Mouse (Mus musculus): ENCODE results near the gene Zfp281. TPM values are rescaled to one million over a fixed set of nuclear protein-coding genes. Genes with fewer than 3 reads are reported as not detected.

Gene Zfp281
- total RNA-seq, 1 experiment, result 65.5 TPM

DNA sequence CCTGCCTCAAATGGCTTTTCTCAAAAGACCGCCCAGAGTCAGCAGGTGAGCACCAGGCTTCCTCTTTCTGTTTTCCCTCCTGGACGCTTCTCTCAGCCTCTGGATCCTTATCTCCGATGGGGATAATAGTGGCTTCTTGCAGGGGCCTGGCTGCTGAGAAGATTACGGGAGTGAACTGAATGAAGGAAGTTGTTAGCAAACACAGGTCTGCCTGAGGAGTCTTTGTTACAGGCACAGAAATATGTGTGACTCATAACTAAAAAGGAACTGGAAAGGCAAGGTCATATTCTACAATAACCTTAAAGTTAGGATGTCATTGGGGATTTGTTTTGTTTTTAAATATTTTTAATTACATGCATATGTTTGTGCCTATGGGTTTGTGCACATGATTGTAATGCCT, 48.6 kb downstream of the Zfp281 start:
- Histone ChIP-seq H3K36me3 (ENCODE audit: control insufficient read depth, insufficient read depth, low read length, poor library complexity, severe bottlenecking) (no peaks in the 10 kb centered on the region), H3K4me3 (ENCODE audit: insufficient read depth in 1 of 2, low read depth in 1 of 2, low read length in 2 of 2, poor library complexity in 1 of 2, severe bottlenecking in 1 of 2) (no peak overlapping the region), H3K4me1 (ENCODE audit: control insufficient read depth in 2 of 2, insufficient read depth in 2 of 2, low read length in 2 of 2, poor library complexity in 1 of 2) (peaks cover 20 to 36% of the 10 kb centered on the region in 2 experiments), H3K27ac (ENCODE audit: insufficient read depth, low read depth, low read length, poor library complexity, severe bottlenecking) (peak overlapping the region; percentile 54; the same call in 1 of the 2 replicates), H3K9ac (ENCODE audit: insufficient read depth, low read depth, low read length, poor library complexity, severe bottlenecking) (peak overlapping the region; percentile 10; the same call in 1 of the 2 replicates), H3K9me3 (ENCODE audit: control insufficient read depth, insufficient read depth, low read depth, low read length) (no peaks in the 10 kb centered on the region)
- TF ChIP-seq HCFC1 (IDR thresholded peaks at IDR 0.05; ENCODE audit: borderline replicate concordance, insufficient read depth, low read length) (no peak), ZNF384 (IDR thresholded peaks at IDR 0.05; ENCODE audit: low read depth, low read length) (no peak), MAFK (IDR thresholded peaks at IDR 0.05; ENCODE audit: insufficient read depth, low read depth, low read length) (no peak), ZC3H11A (IDR thresholded peaks at IDR 0.05; ENCODE audit: borderline replicate concordance, low read depth, low read length) (no peak), CHD2 (IDR thresholded peaks at IDR 0.05; ENCODE audit: low read depth, low read length) (no peak)
- DNase-seq (ENCODE audit: low read depth, low spot score), result no peak
- in situ Hi-C loops (cut with MboI; ENCODE audit: low sequenced_read_pairs in 2 of 2, unreplicated experiment in 2 of 2), result no loop called here

GRCm38 (mm10) chr1:136674548-136675455, 50.1 kb downstream of the Zfp281 start:
- Histone ChIP-seq H3K9ac (ENCODE audit: insufficient read depth, low read depth, low read length, poor library complexity, severe bottlenecking) (peak overlapping the region; percentile 72), H3K36me3 (ENCODE audit: control insufficient read depth, insufficient read depth, low read length, poor library complexity, severe bottlenecking) (no peaks in the 10 kb centered on the region), H3K4me1 (ENCODE audit: control insufficient read depth in 2 of 2, insufficient read depth in 2 of 2, low read length in 2 of 2, poor library complexity in 1 of 2) (peaks cover 20 to 38% of the 10 kb centered on the region in 2 experiments), H3K4me3 (ENCODE audit: insufficient read depth in 1 of 2, low read depth in 1 of 2, low read length in 2 of 2, poor library complexity in 1 of 2, severe bottlenecking in 1 of 2) (peak overlapping the region; percentile 34 to 37), H3K9me3 (ENCODE audit: control insufficient read depth, insufficient read depth, low read depth, low read length) (no peaks in the 10 kb centered on the region), H3K27ac (ENCODE audit: insufficient read depth, low read depth, low read length, poor library complexity, severe bottlenecking) (peak overlapping the region; percentile 99)
- in situ Hi-C loops (cut with MboI; ENCODE audit: low sequenced_read_pairs in 2 of 2, unreplicated experiment in 2 of 2), result no loop called here
- DNase-seq (ENCODE audit: low read depth, low spot score), result peak; percentile 78
- peak; percentile 97 for TF ChIP-seq MAFK (IDR thresholded peaks at IDR 0.05; ENCODE audit: insufficient read depth, low read depth, low read length)
- TF ChIP-seq CHD2 (IDR thresholded peaks at IDR 0.05; ENCODE audit: low read depth, low read length), result peak; percentile 35; the same call in 1 of the 2 replicates
- TF ChIP-seq HCFC1 (IDR thresholded peaks at IDR 0.05; ENCODE audit: borderline replicate concordance, insufficient read depth, low read length), result no peak
- peak; percentile 98 for TF ChIP-seq ZNF384 (IDR thresholded peaks at IDR 0.05; ENCODE audit: low read depth, low read length)
- no peak for TF ChIP-seq ZC3H11A (IDR thresholded peaks at IDR 0.05; ENCODE audit: borderline replicate concordance, low read depth, low read length)

DNA sequence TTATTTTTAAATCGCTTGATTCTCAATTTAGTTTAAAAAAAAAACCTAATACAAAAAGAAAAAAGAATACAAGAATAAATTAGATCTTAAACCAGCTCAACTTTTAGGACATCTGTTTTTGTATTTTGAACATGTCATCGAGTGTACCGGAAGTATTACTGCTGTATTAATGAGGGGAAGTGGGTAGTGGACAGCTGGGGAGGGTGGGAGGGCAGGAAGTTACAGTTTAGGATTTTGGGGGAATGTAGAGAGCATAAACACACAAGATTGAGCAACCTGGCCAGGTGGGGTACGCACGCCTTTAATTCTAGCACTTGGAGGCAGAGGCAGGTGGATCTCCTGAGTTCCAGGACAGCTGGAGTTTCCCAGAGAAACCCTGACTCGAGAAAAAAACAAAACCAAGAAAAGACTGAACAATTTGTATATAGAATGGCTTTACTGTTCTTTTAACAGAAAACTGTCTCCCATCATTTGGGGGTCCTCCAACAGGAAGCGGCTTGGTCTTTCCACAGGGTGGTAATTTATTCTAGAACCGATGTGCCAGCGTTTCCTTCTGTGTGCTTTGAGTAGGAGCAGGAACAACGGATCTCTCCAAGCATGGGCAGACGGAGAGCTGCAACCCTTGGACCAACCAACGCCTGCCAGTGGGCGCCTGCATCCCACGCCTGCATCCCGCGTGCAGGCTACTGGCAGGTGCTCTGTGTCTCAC, 51.2 kb downstream of the Zfp281 start:
- Histone ChIP-seq H3K27ac (ENCODE audit: insufficient read depth, low read depth, low read length, poor library complexity, severe bottlenecking) (peak overlapping the region; percentile 99), H3K4me1 (ENCODE audit: control insufficient read depth in 2 of 2, insufficient read depth in 2 of 2, low read length in 2 of 2, poor library complexity in 1 of 2) (peaks cover 23 to 33% of the 10 kb centered on the region in 2 experiments), H3K9ac (ENCODE audit: insufficient read depth, low read depth, low read length, poor library complexity, severe bottlenecking) (peak overlapping the region; percentile 66; the same call in 1 of the 2 replicates), H3K4me3 (ENCODE audit: insufficient read depth in 1 of 2, low read depth in 1 of 2, low read length in 2 of 2, poor library complexity in 1 of 2, severe bottlenecking in 1 of 2) (peak overlapping the region in 1 of 2 experiments; percentile 8; a peak in 2 of 4 replicates), H3K36me3 (ENCODE audit: control insufficient read depth, insufficient read depth, low read length, poor library complexity, severe bottlenecking) (no peaks in the 10 kb centered on the region), H3K9me3 (ENCODE audit: control insufficient read depth, insufficient read depth, low read depth, low read length) (no peaks in the 10 kb centered on the region)
- in situ Hi-C loops (cut with MboI; ENCODE audit: low sequenced_read_pairs in 2 of 2, unreplicated experiment in 2 of 2), result no loop called here
- no peak for TF ChIP-seq ZC3H11A (IDR thresholded peaks at IDR 0.05; ENCODE audit: borderline replicate concordance, low read depth, low read length)
- no peak for TF ChIP-seq CHD2 (IDR thresholded peaks at IDR 0.05; ENCODE audit: low read depth, low read length)
- no peak for TF ChIP-seq HCFC1 (IDR thresholded peaks at IDR 0.05; ENCODE audit: borderline replicate concordance, insufficient read depth, low read length)
- no peak for TF ChIP-seq MAFK (IDR thresholded peaks at IDR 0.05; ENCODE audit: insufficient read depth, low read depth, low read length)
- no peak for TF ChIP-seq ZNF384 (IDR thresholded peaks at IDR 0.05; ENCODE audit: low read depth, low read length)
- DNase-seq (ENCODE audit: low read depth, low spot score), result no peak

- Histone ChIP-seq H3K27ac (ENCODE audit: insufficient read depth, low read depth, low read length, poor library complexity, severe bottlenecking) (peak overlapping the region; percentile 99), H3K9me3 (ENCODE audit: control insufficient read depth, insufficient read depth, low read depth, low read length) (no peaks in the 10 kb centered on the region), H3K4me3 (ENCODE audit: insufficient read depth in 1 of 2, low read depth in 1 of 2, low read length in 2 of 2, poor library complexity in 1 of 2, severe bottlenecking in 1 of 2) (peak overlapping the region in 1 of 2 experiments; percentile 8; a peak in 2 of 4 replicates), H3K36me3 (ENCODE audit: control insufficient read depth, insufficient read depth, low read length, poor library complexity, severe bottlenecking) (no peaks in the 10 kb centered on the region), H3K4me1 (ENCODE audit: control insufficient read depth in 2 of 2, insufficient read depth in 2 of 2, low read length in 2 of 2, poor library complexity in 1 of 2) (peaks cover 25 to 31% of the 10 kb centered on the region in 2 experiments), H3K9ac (ENCODE audit: insufficient read depth, low read depth, low read length, poor library complexity, severe bottlenecking) (peak overlapping the region; percentile 66; the same call in 1 of the 2 replicates)
- no peak for TF ChIP-seq CHD2 (IDR thresholded peaks at IDR 0.05; ENCODE audit: low read depth, low read length)
- no peak for TF ChIP-seq ZC3H11A (IDR thresholded peaks at IDR 0.05; ENCODE audit: borderline replicate concordance, low read depth, low read length)
- no peak for TF ChIP-seq ZNF384 (IDR thresholded peaks at IDR 0.05; ENCODE audit: low read depth, low read length)
- TF ChIP-seq HCFC1 (IDR thresholded peaks at IDR 0.05; ENCODE audit: borderline replicate concordance, insufficient read depth, low read length), result no peak
- TF ChIP-seq MAFK (IDR thresholded peaks at IDR 0.05; ENCODE audit: insufficient read depth, low read depth, low read length), result no peak
- DNase-seq (ENCODE audit: low read depth, low spot score), result no peak
- in situ Hi-C loops (cut with MboI; ENCODE audit: low sequenced_read_pairs in 2 of 2, unreplicated experiment in 2 of 2), result no loop called here
Observed at GRCm38 (mm10) chr1:136676445-136676755, 51.7 kb downstream of the Zfp281 start.

Measured in ES-E14 (cell line).